Mouse (Mus musculus): ENCODE measurements around the gene Scn3a. TPM values are rescaled to one million over a fixed set of nuclear protein-coding genes. Genes with fewer than 3 reads are reported as not detected.

The Scn3a gene
- polyA plus RNA-seq, 1 experiment from 2014 or later: 66.5 TPM

- H3K9me3 ChIP-seq (ENCODE audit: control insufficient read depth, low read length): no peaks in the 10 kb centered on the region
- H3K4me2 ChIP-seq (replicated peaks): peak overlapping the region; percentile 1; the same call in 1 of the 2 replicates
- 24% methylated on average over 3 of the region's 3 CpGs for WGBS
- no peak for DNase-seq (ENCODE audit: low spot score)
- H3K4me3 ChIP-seq (replicated peaks; ENCODE audit: low read length): no peak overlapping the region
- ATAC-seq (ENCODE audit: low FRiP score): 0 out of 2 replicates have a peak, but pooled peaks have one; percentile 34
- H3K9ac ChIP-seq: no peak overlapping the region
- no peaks in the 10 kb centered on the region for H3K27me3 ChIP-seq (ENCODE audit: control insufficient read depth, insufficient read depth, low read length)
- H3K27ac ChIP-seq: peak overlapping the region; percentile 49
- H3K36me3 ChIP-seq (replicated peaks; ENCODE audit: control insufficient read depth, insufficient read depth): 0 out of 2 replicates have a peak, but pooled peaks cover 3% of the 10 kb centered on the region
- peaks cover 35% of the 10 kb centered on the region for H3K4me1 ChIP-seq (replicated peaks; ENCODE audit: control insufficient read depth, insufficient read depth, low read length)
These were observed 14.7 kb downstream of the Scn3a start for GRCm38 (mm10) chr2:65552727-65553126.

GRCm38 (mm10) chr2:65552222-65552621, 15.2 kb downstream of the Scn3a start:
- DNase-seq (ENCODE audit: low spot score) (no peak), ATAC-seq (ENCODE audit: low FRiP score) (peak; percentile 59)
- Histone ChIP-seq H3K4me2 (replicated peaks) (0 out of 2 replicates have a peak overlapping the region, but pooled peaks have one; percentile 1), H3K36me3 (replicated peaks; ENCODE audit: control insufficient read depth, insufficient read depth) (0 out of 2 replicates have a peak, but pooled peaks cover 3% of the 10 kb centered on the region), H3K4me1 (replicated peaks; ENCODE audit: control insufficient read depth, insufficient read depth, low read length) (peaks cover 35% of the 10 kb centered on the region), H3K4me3 (replicated peaks; ENCODE audit: low read length) (no peak overlapping the region), H3K9ac (no peak overlapping the region), H3K9me3 (ENCODE audit: control insufficient read depth, low read length) (no peaks in the 10 kb centered on the region), H3K27ac (peak overlapping the region; percentile 57; the same call in 1 of the 2 replicates), H3K27me3 (ENCODE audit: control insufficient read depth, insufficient read depth, low read length) (no peaks in the 10 kb centered on the region)
- 38% methylated on average over 5 of the region's 5 CpGs for WGBS

DNA sequence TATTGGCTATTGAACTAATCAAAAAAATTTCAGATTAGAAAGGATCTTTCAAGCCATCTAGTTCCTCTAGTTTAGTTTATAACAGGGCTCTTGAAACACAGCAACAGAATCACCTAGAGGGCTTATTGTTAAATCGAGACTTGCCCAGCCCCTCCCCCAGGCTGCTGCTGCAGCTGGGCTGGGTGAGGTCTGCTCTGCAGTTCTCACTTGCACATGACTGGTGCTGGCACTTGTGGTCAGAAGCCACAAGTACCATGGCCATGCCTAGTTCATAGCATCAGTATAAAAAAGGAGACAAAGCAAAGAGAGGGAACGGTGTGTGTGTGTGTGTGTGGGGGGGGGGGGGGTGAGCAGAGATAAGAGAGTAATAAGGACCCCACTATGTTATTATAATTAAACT, 15.7 kb downstream of the Scn3a start:
- H3K36me3 ChIP-seq (replicated peaks; ENCODE audit: control insufficient read depth, insufficient read depth): 0 out of 2 replicates have a peak, but pooled peaks cover 3% of the 10 kb centered on the region
- peaks cover 35% of the 10 kb centered on the region for H3K4me1 ChIP-seq (replicated peaks; ENCODE audit: control insufficient read depth, insufficient read depth, low read length)
- no peak overlapping the region for H3K4me2 ChIP-seq (replicated peaks)
- no peaks in the 10 kb centered on the region for H3K9me3 ChIP-seq (ENCODE audit: control insufficient read depth, low read length)
- DNase-seq (ENCODE audit: low spot score): no peak
- H3K27ac ChIP-seq: no peak overlapping the region
- ATAC-seq (ENCODE audit: low FRiP score): peak; percentile 31; the same call in 1 of the 2 replicates
- H3K4me3 ChIP-seq (replicated peaks; ENCODE audit: low read length): no peak overlapping the region
- WGBS: 26% methylated on average over 2 of the region's 2 CpGs
- H3K27me3 ChIP-seq (ENCODE audit: control insufficient read depth, insufficient read depth, low read length): no peaks in the 10 kb centered on the region
- no peak overlapping the region for H3K9ac ChIP-seq

DNA sequence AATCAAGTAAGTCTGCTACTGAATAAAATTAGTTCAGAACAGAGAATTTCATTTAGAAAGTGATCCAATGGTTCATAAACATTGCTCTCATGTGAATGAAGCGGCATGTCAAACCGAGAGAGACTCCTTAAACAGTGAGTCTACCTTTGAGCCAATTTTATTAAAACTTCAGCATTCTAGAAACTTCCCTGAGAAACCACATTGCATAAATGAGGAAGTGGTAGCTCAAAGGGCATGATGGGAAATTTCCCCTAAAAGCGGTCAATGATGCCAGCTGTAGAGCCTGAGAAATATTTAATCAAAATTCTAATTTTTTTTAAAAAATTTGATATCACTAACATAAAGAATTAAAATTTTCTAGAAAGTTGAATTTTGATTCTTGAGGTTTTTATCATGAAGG, 16.9 kb downstream of the Scn3a start:
- H3K4me1 ChIP-seq (replicated peaks; ENCODE audit: control insufficient read depth, insufficient read depth, low read length): peaks cover 34% of the 10 kb centered on the region
- DNase-seq (ENCODE audit: low spot score) (no peak), ATAC-seq (ENCODE audit: low FRiP score) (no peak)
- no peak overlapping the region for H3K9ac ChIP-seq
- H3K9me3 ChIP-seq (ENCODE audit: control insufficient read depth, low read length): no peaks in the 10 kb centered on the region
- no peak overlapping the region for H3K4me3 ChIP-seq (replicated peaks; ENCODE audit: low read length)
- H3K36me3 ChIP-seq (replicated peaks; ENCODE audit: control insufficient read depth, insufficient read depth): 0 out of 2 replicates have a peak, but pooled peaks cover 3% of the 10 kb centered on the region
- no peak overlapping the region for H3K27ac ChIP-seq
- H3K27me3 ChIP-seq (ENCODE audit: control insufficient read depth, insufficient read depth, low read length): no peaks in the 10 kb centered on the region
- WGBS: 96% methylated on average over 3 of the region's 3 CpGs
- no peak overlapping the region for H3K4me2 ChIP-seq (replicated peaks)

DNA sequence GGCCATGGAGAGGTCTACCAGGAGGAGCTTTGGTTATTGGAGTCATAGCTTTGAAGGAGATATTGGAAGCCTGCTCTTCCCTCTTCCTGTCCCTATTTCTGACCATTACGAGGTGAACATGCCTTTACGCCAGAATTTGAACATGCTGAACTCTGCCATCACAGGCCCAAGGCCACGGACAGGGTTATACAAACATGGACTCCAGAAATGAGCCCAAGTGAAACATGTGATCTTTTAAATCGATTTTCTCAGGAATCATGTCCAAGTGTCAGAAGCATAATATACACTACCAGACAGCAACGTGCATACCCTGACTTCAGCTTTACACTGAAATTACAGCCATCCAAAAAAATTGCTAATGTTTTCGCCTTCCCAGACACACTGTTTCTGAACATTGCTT, 18.8 kb downstream of the Scn3a start:
- no peak overlapping the region for H3K27ac ChIP-seq
- no peak overlapping the region for H3K4me3 ChIP-seq (replicated peaks; ENCODE audit: low read length)
- no peak overlapping the region for H3K9ac ChIP-seq
- no peaks in the 10 kb centered on the region for H3K27me3 ChIP-seq (ENCODE audit: control insufficient read depth, insufficient read depth, low read length)
- peaks cover 38% of the 10 kb centered on the region for H3K4me1 ChIP-seq (replicated peaks; ENCODE audit: control insufficient read depth, insufficient read depth, low read length)
- DNase-seq (ENCODE audit: low spot score) (no peak), ATAC-seq (ENCODE audit: low FRiP score) (no peak)
- H3K36me3 ChIP-seq (replicated peaks; ENCODE audit: control insufficient read depth, insufficient read depth): no peaks in the 10 kb centered on the region
- 93% methylated on average over 6 of the region's 6 CpGs for WGBS
- no peak overlapping the region for H3K4me2 ChIP-seq (replicated peaks)
- H3K9me3 ChIP-seq (ENCODE audit: control insufficient read depth, low read length): no peaks in the 10 kb centered on the region

GRCm38 (mm10) chr2:65547341-65547740, 20.1 kb downstream of the Scn3a start:
- Histone ChIP-seq H3K4me2 (replicated peaks) (no peak overlapping the region), H3K27ac (no peak overlapping the region), H3K4me1 (replicated peaks; ENCODE audit: control insufficient read depth, insufficient read depth, low read length) (peaks cover 36% of the 10 kb centered on the region), H3K4me3 (replicated peaks; ENCODE audit: low read length) (no peak overlapping the region), H3K9me3 (ENCODE audit: control insufficient read depth, low read length) (no peaks in the 10 kb centered on the region), H3K36me3 (replicated peaks; ENCODE audit: control insufficient read depth, insufficient read depth) (no peaks in the 10 kb centered on the region), H3K27me3 (ENCODE audit: control insufficient read depth, insufficient read depth, low read length) (no peaks in the 10 kb centered on the region), H3K9ac (no peak overlapping the region)
- DNase-seq (ENCODE audit: low spot score): no peak
- ATAC-seq (ENCODE audit: low FRiP score): no peak
- WGBS: 70% methylated on average over 4 of the region's 4 CpGs

- 51% methylated on average over 10 of the region's 10 CpGs for WGBS
- Histone ChIP-seq H3K36me3 (replicated peaks; ENCODE audit: control insufficient read depth, insufficient read depth) (no peaks in the 10 kb centered on the region), H3K9ac (no peak overlapping the region), H3K27me3 (ENCODE audit: control insufficient read depth, insufficient read depth, low read length) (no peaks in the 10 kb centered on the region), H3K4me3 (replicated peaks; ENCODE audit: low read length) (no peak overlapping the region), H3K4me2 (replicated peaks) (no peak overlapping the region), H3K4me1 (replicated peaks; ENCODE audit: control insufficient read depth, insufficient read depth, low read length) (peaks cover 29% of the 10 kb centered on the region), H3K27ac (no peak overlapping the region; the same call in 1 of the 2 replicates), H3K9me3 (ENCODE audit: control insufficient read depth, low read length) (no peaks in the 10 kb centered on the region)
- DNase-seq (ENCODE audit: low spot score): no peak
- peak; percentile 58; the same call in 1 of the 2 replicates for ATAC-seq (ENCODE audit: low FRiP score)
These were observed 24.4 kb downstream of the Scn3a start for GRCm38 (mm10) chr2:65542906-65543592.

GRCm38 (mm10) chr2:65541781-65542180, 25.6 kb downstream of the Scn3a start:
- Histone ChIP-seq H3K4me2 (replicated peaks) (no peak overlapping the region), H3K9me3 (ENCODE audit: control insufficient read depth, low read length) (no peaks in the 10 kb centered on the region), H3K27ac (no peak overlapping the region), H3K27me3 (ENCODE audit: control insufficient read depth, insufficient read depth, low read length) (no peaks in the 10 kb centered on the region), H3K4me1 (replicated peaks; ENCODE audit: control insufficient read depth, insufficient read depth, low read length) (peaks cover 29% of the 10 kb centered on the region), H3K9ac (no peak overlapping the region), H3K4me3 (replicated peaks; ENCODE audit: low read length) (no peak overlapping the region), H3K36me3 (replicated peaks; ENCODE audit: control insufficient read depth, insufficient read depth) (no peaks in the 10 kb centered on the region)
- WGBS: 35% methylated on average over 1 of the region's 1 CpGs
- DNase-seq (ENCODE audit: low spot score): no peak
- no peak for ATAC-seq (ENCODE audit: low FRiP score)

DNA sequence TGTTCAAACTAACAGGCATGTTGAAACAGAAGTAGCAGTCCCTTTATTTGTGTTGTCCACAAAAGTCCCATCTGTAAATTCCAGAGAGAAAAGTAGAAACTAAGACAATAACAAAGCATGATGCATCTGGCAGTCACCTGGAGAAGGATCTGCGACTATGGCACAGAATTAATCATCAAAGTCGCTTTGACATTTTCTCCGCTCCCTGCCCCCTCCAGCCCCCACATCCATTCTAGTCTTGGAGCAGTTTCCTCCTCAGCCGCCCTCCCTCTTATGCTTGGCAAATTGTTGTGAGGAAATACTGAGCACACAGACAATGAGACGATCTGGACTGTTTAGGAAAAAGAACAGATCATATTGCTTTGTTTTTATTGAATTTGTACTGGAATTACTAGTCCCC, 29.0 kb downstream of the Scn3a start:
- no peak overlapping the region for H3K4me2 ChIP-seq (replicated peaks)
- no peak overlapping the region for H3K4me3 ChIP-seq (replicated peaks; ENCODE audit: low read length)
- no peak overlapping the region for H3K9ac ChIP-seq
- no peak for DNase-seq (ENCODE audit: low spot score)
- H3K27me3 ChIP-seq (ENCODE audit: control insufficient read depth, insufficient read depth, low read length): no peaks in the 10 kb centered on the region
- no peaks in the 10 kb centered on the region for H3K9me3 ChIP-seq (ENCODE audit: control insufficient read depth, low read length)
- peaks cover 18% of the 10 kb centered on the region for H3K4me1 ChIP-seq (replicated peaks; ENCODE audit: control insufficient read depth, insufficient read depth, low read length)
- no peak overlapping the region for H3K27ac ChIP-seq
- no peak for ATAC-seq (ENCODE audit: low FRiP score)
- H3K36me3 ChIP-seq (replicated peaks; ENCODE audit: control insufficient read depth, insufficient read depth): peaks cover 19% of the 10 kb centered on the region
- 63% methylated on average over 5 of the region's 5 CpGs for WGBS
